Mouse (Mus musculus): Measurements from ENCODE around the gene Abhd2.

DNA sequence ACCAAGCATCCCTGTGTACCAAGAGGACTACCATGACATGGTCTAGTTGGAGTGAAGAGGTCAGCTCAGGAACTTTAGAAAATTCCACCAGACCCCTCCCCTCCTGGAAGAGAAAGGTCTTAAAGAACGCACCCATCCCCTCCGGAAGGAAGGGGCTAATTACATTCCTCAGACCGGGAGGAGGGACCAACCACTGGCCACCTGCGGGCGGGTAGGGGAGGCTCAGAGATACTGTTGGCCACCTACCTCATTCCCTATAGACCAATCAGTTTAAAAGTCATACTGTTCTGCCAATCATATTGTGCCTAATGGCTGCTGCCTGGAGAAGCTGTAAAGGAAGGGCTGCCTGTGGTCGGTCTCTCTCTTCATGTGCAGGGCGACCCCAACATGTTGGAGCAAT is 115.0 kb downstream of the Abhd2 start:
- TF ChIP-seq CTCF (IDR thresholded peaks at IDR 0.05; ENCODE audit: control insufficient read depth, insufficient read depth, low read length) (no peak), POLR2A (IDR thresholded peaks at IDR 0.05; ENCODE audit: borderline replicate concordance, control insufficient read depth, low read depth, low read length) (no peak)

Measured in bone marrow, adult 2 months (tissue).